Mouse (Mus musculus) spleen, adult 2 months (tissue): Measurements from ENCODE around the gene D430041D05Rik. TPM values are rescaled to one million over a fixed set of nuclear protein-coding genes. Genes with fewer than 3 reads are reported as not detected.
A peak's percentile ranks its signal among the peaks of the same experiment; 100 is the strongest.

Experiments
- DNase-seq, 2 experiments: peaks; one replicate each; pipeline versions ENCODE4 v3.0.0 to v3.0.0-alpha.2; 2012 to 2021; ENCODE audit warnings: low spot score in 2 of 2, low read depth in 1 of 2
- H3K27ac ChIP-seq: fragments of 200-500 bp; 2 replicates; pipeline ENCODE4 v1.5.1; 2012; ENCODE audit warnings: low read length, inconsistent platforms; ENCODE audit not compliant: insufficient read depth
- H3K27me3 ChIP-seq: fragments of 200-500 bp; 2 replicates; pipeline ENCODE4 v1.6.1; 2012; ENCODE audit warnings: mild to moderate bottlenecking, moderate library complexity, low read length, inconsistent platforms; ENCODE audit not compliant: control insufficient read depth, insufficient read depth
- H3K36me3 ChIP-seq: fragments of 200-500 bp; 2 replicates; pipeline ENCODE4 v1.6.1; 2012; ENCODE audit warnings: mild to moderate bottlenecking, low read length, inconsistent platforms; ENCODE audit not compliant: control insufficient read depth, insufficient read depth
- H3K4me1 ChIP-seq: fragments of 200-500 bp; 2 replicates; pipeline ENCODE4 v1.6.1; 2011; ENCODE audit warnings: inconsistent platforms; ENCODE audit not compliant: control insufficient read depth, insufficient read depth, insufficient read length
- H3K4me3 ChIP-seq: fragments of 200-500 bp; 2 replicates; pipeline ENCODE4 v1.5.1; 2011; ENCODE audit warnings: mild to moderate bottlenecking, inconsistent platforms; ENCODE audit not compliant: insufficient read depth, insufficient read length; ENCODE audit errors: extremely low read depth
- CTCF ChIP-seq: fragments of 200-500 bp; IDR thresholded peaks from 2 replicates; pipeline ENCODE4 v1.5.1; 2011; ENCODE audit warnings: mild to moderate bottlenecking, inconsistent platforms; ENCODE audit not compliant: insufficient read depth, insufficient read length, insufficient replicate concordance; ENCODE audit errors: extremely low read depth
- POLR2A ChIP-seq: fragments of 200-500 bp; IDR thresholded peaks from 2 replicates; pipeline ENCODE4 v1.6.1; 2011; ENCODE audit warnings: low read depth, low read length, inconsistent platforms
- WGBS: fragments of 180-500 bp; shearing (Covaris S2); methylation state at CpG from one replicate; pipeline ENCODE4 v1.1.7; 2018; 5-methylcytosine and 5-hydroxymethylcytosine counted together
- polyA plus RNA-seq: library from polyadenylated mRNA; depleted of rRNA; stranded (reverse); fragments of >200 nt; gene quantifications from 2 replicates; pipeline ENCODE4 v1.2.3, GENCODE M21; 2012

Gene D430041D05Rik
- polyA plus RNA-seq, 1 experiment = 0.01 TPM

DNA sequence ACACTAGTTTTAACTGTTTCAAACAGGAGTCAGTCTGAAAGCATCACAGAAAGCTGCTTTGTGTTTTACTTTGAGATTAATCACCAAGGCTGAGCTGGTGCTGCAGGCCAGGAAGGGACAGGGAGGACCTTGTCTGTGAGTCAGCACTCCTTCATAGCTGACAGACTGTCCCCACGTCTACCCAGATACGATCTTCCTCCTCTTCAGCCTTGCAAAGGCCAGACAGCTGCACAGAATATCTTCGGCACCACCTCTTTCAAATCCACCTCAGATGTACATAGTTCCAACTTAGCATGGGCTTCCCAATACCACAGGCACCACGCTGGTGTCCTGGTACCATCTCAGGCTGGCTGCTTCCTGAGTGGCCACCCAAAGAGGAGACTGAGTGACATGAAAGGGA lies 232.6 kb downstream of the D430041D05Rik start:
- DNase-seq = no peak
- Histone ChIP-seq H3K4me1 (no peaks in the 10 kb centered on the region; the same call in 1 of the 2 replicates), H3K4me3 (no peak overlapping the region), H3K36me3 (no peaks in the 10 kb centered on the region), H3K27ac (no peak overlapping the region), H3K27me3 (no peaks in the 10 kb centered on the region)
- 68% methylated on average over 4 of the region's 4 CpGs for WGBS
- TF ChIP-seq CTCF (no peak), POLR2A (no peak)

- Histone ChIP-seq H3K4me3 (no peak overlapping the region), H3K4me1 (no peaks in the 10 kb centered on the region; the same call in 1 of the 2 replicates), H3K27ac (no peak overlapping the region), H3K27me3 (no peaks in the 10 kb centered on the region), H3K36me3 (no peaks in the 10 kb centered on the region)
- 21% methylated on average over 13 of the region's 13 CpGs for WGBS
- no peak for TF ChIP-seq CTCF
- TF ChIP-seq POLR2A = no peak
- DNase-seq = peak in 1 of 2 experiments; percentile 17
Observed at GRCm38 (mm10) chr2:104176979-104177704, 233.7 kb downstream of the D430041D05Rik start.

- 71% methylated on average over 17 of the region's 17 CpGs for WGBS
- no peak overlapping the region for H3K27ac ChIP-seq
- DNase-seq = no peak
- H3K36me3 ChIP-seq = no peaks in the 10 kb centered on the region
- no peaks in the 10 kb centered on the region; the same call in 1 of the 2 replicates for H3K4me1 ChIP-seq
- H3K4me3 ChIP-seq = no peak overlapping the region
- H3K27me3 ChIP-seq = no peaks in the 10 kb centered on the region
- TF ChIP-seq CTCF (no peak), POLR2A (no peak)
Observed at GRCm38 (mm10) chr2:104176166-104176978, 234.4 kb downstream of the D430041D05Rik start.

DNA sequence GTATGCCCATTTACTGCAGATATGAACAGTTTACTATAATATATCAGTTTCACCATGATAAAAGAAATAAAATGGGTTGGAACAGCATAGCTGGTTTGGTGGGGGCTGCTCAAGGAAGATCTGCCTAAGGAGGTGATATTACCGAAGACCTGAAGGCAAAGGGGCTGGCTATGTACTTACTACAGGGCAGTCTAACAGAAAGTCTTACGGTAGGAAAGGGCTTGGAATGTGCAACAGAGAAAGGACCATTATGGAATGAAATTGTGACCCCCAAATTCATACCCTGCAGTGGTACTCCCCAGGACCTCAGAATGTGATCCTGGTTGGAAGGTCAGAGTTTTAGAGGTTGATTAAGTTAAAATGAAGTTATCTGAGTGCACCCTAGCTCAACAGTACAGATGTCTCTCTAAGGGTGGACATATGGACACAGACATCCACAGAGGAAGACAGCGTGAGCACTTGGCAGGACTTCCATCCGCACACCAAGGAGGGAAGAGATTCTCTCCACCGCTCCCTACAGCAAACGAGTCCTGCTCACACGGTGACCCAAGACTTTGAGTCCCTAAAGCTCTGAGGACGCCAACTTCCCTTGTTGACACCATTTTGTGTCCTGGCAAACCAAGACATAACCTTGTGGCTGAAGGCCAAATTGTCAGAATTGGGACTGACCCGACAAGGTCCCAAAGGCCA lies 235.2 kb downstream of the D430041D05Rik start:
- WGBS = 90% methylated on average over 9 of the region's 9 CpGs
- Histone ChIP-seq H3K4me3 (no peak overlapping the region), H3K27ac (no peak overlapping the region), H3K36me3 (no peaks in the 10 kb centered on the region), H3K4me1 (no peaks in the 10 kb centered on the region; the same call in 1 of the 2 replicates), H3K27me3 (no peaks in the 10 kb centered on the region)
- TF ChIP-seq CTCF = no peak
- TF ChIP-seq POLR2A = no peak
- no peak for DNase-seq

- no peak for DNase-seq
- Histone ChIP-seq H3K36me3 (no peaks in the 10 kb centered on the region), H3K4me3 (no peak overlapping the region), H3K4me1 (no peaks in the 10 kb centered on the region; the same call in 1 of the 2 replicates), H3K27ac (no peak overlapping the region), H3K27me3 (no peaks in the 10 kb centered on the region)
- no peak for TF ChIP-seq POLR2A
- TF ChIP-seq CTCF = no peak
- WGBS = 90% methylated on average over 3 of the region's 3 CpGs
Observed at GRCm38 (mm10) chr2:104173431-104173830, 237.4 kb downstream of the D430041D05Rik start.

GRCm38 (mm10) chr2:104172695-104173348 lies 238.0 kb downstream of the D430041D05Rik start:
- no peaks in the 10 kb centered on the region; the same call in 1 of the 2 replicates for H3K4me1 ChIP-seq
- 27% methylated on average over 11 of the region's 11 CpGs for WGBS
- H3K36me3 ChIP-seq = no peaks in the 10 kb centered on the region

More at GRCm38 (mm10) chr2:104172695-104173348, 238.0 kb downstream of the D430041D05Rik start:
- Histone ChIP-seq H3K27ac (no peak overlapping the region), H3K4me3 (no peak overlapping the region), H3K27me3 (no peaks in the 10 kb centered on the region)
- DNase-seq = peak; percentile 6 to 69
- no peak for TF ChIP-seq CTCF
- no peak for TF ChIP-seq POLR2A
